Mouse (Mus musculus) C2C12 (cell line): ENCODE results near the gene Erich6b.

Experiments used
- CTCF ChIP-seq: IDR thresholded peaks from one replicate; pipeline ENCODE4 v1.5.1; 2011; ENCODE audit not compliant: control insufficient read depth, insufficient read depth, insufficient read length
- USF1 ChIP-seq: IDR thresholded peaks from one replicate; pipeline ENCODE4 v1.6.1; 2011; ENCODE audit warnings: low read depth, mild to moderate bottlenecking, control low read depth, moderate library complexity

GRCm38 (mm10) chr14:75641369-75641768, 690 bp upstream of the Erich6b start:
- TF ChIP-seq CTCF (no peak), USF1 (no peak)
